Mouse (Mus musculus) ES-E14 (cell line): ENCODE data around the gene Gm11032. TPM values are rescaled to one million over a fixed set of nuclear protein-coding genes. Genes with fewer than 3 reads are reported as not detected.

Experiments used
- DNase-seq: peaks from one replicate; pipeline ENCODE4 v3.0.0-alpha.2; 2013; ENCODE audit warnings: low read depth, low spot score
- H3K27ac ChIP-seq: 2 replicates; pipeline ENCODE4 v1.5.1; 2012; ENCODE audit warnings: low read depth, mild to moderate bottlenecking, low read length, moderate library complexity, mixed read lengths; ENCODE audit not compliant: poor library complexity, insufficient read depth, severe bottlenecking
- H3K36me3 ChIP-seq: 2 replicates; pipeline ENCODE4 v1.6.1; 2012; ENCODE audit warnings: mild to moderate bottlenecking, low read length, moderate library complexity, mixed read lengths; ENCODE audit not compliant: control insufficient read depth, poor library complexity, insufficient read depth, severe bottlenecking
- H3K4me1 ChIP-seq, 2 experiments: fragments of 150-350 bp in 1 of 2; sonication (generic) in 1 of 2; 2 replicates each; pipeline ENCODE4 v1.6.1; 2012; ENCODE audit warnings: low read length in 2 of 2, mild to moderate bottlenecking in 1 of 2, mixed read lengths in 1 of 2; ENCODE audit not compliant: control insufficient read depth in 2 of 2, insufficient read depth in 2 of 2, poor library complexity in 1 of 2
- H3K4me3 ChIP-seq, 2 experiments: fragments of 150-350 bp in 1 of 2; sonication (generic) in 1 of 2; 2 replicates each; pipeline ENCODE4 v1.5.1; 2012; ENCODE audit warnings: low read length in 2 of 2, low read depth in 1 of 2, mild to moderate bottlenecking in 1 of 2, mixed read lengths in 1 of 2; ENCODE audit not compliant: insufficient read depth in 1 of 2, poor library complexity in 1 of 2, severe bottlenecking in 1 of 2
- H3K9ac ChIP-seq: 2 replicates; pipeline ENCODE4 v1.6.1; 2012; ENCODE audit warnings: low read depth, mild to moderate bottlenecking, low read length, mixed read lengths; ENCODE audit not compliant: poor library complexity, insufficient read depth, severe bottlenecking
- H3K9me3 ChIP-seq: fragments of 150-350 bp; sonication (generic); 2 replicates; pipeline ENCODE4 v1.6.1; 2012; ENCODE audit warnings: low read depth, mild to moderate bottlenecking, low read length; ENCODE audit not compliant: control insufficient read depth, insufficient read depth
- CHD2 ChIP-seq: IDR thresholded peaks from 2 replicates; pipeline ENCODE4 v1.6.1; 2014; ENCODE audit warnings: mild to moderate bottlenecking, low read depth, low read length, inconsistent platforms
- HCFC1 ChIP-seq: IDR thresholded peaks from 2 replicates; pipeline ENCODE4 v1.6.1; 2012; ENCODE audit warnings: low read length, inconsistent platforms, borderline replicate concordance; ENCODE audit not compliant: insufficient read depth
- MAFK ChIP-seq: IDR thresholded peaks from 2 replicates; pipeline ENCODE4 v1.6.1; 2014; ENCODE audit warnings: mild to moderate bottlenecking, low read depth, low read length, inconsistent platforms; ENCODE audit not compliant: insufficient read depth
- ZC3H11A ChIP-seq: IDR thresholded peaks from 2 replicates; pipeline ENCODE4 v1.6.1; 2012; ENCODE audit warnings: low read depth, mild to moderate bottlenecking, inconsistent platforms, low read length, borderline replicate concordance
- ZNF384 ChIP-seq: IDR thresholded peaks from 2 replicates; pipeline ENCODE4 v1.6.1; 2012; ENCODE audit warnings: low read depth, low read length, inconsistent platforms
- in situ Hi-C, 2 experiments: fragments of 600-800 bp; cut with MboI; formaldehyde crosslinking; loops; one replicate each; pipeline ENCODE4 v1.15.1; 2025; ENCODE audit warnings: low sequenced_read_pairs in 2 of 2, inconsistent platforms in 1 of 2; ENCODE audit not compliant: unreplicated experiment in 2 of 2
- total RNA-seq: library from RNA; depleted of rRNA; stranded (reverse); fragments of 300-350 nt; gene quantifications from 2 replicates; pipeline ENCODE4 v1.2.3, GENCODE M21; 2012; rRNA removed

Gm11032 gene
- total RNA-seq, 1 experiment = not detected

- no peak overlapping the region for H3K4me3 ChIP-seq
- no peak overlapping the region for H3K9ac ChIP-seq
- DNase-seq = no peak
- H3K27ac ChIP-seq = no peak overlapping the region
- TF ChIP-seq CHD2 (no peak), MAFK (no peak), ZC3H11A (no peak), HCFC1 (no peak), ZNF384 (no peak)
- H3K9me3 ChIP-seq = no peaks in the 10 kb centered on the region
- peaks cover 0 to 2% of the 10 kb centered on the region in 2 experiments; a peak in 1 of 4 replicates for H3K4me1 ChIP-seq
- peaks cover 24% of the 10 kb centered on the region for H3K36me3 ChIP-seq
- in situ Hi-C loops = no loop called here
These were observed 42.6 kb downstream of the Gm11032 start for GRCm38 (mm10) chr11:4662496-4662878.

Other genes with a start within 250 kb of the Gm11032 start
- gene Hormad2, start 179.0 kb upstream of the Gm11032 start, total RNA-seq = 11.6 and 12.3 TPM in 2 replicates
- 30.3 and 30.7 TPM in 2 replicates for gene Mtmr3, start 25.2 kb upstream of the Gm11032 start, total RNA-seq
- 18.9 and 23.8 TPM in 2 replicates for gene Ascc2, start 17.7 kb downstream of the Gm11032 start, total RNA-seq
- gene Uqcr10, start 84.3 kb downstream of the Gm11032 start, total RNA-seq = 963 and 1,094 TPM in 2 replicates
- gene Zmat5, start 84.6 kb downstream of the Gm11032 start, total RNA-seq = 22.4 and 32.3 TPM in 2 replicates
- gene Cabp7, start 126.7 kb downstream of the Gm11032 start, total RNA-seq = 1.9 and 4.5 TPM in 2 replicates
- 53.8 and 65.6 TPM in 2 replicates for gene Nf2, start 229.5 kb downstream of the Gm11032 start, total RNA-seq